Comparison of ENCODE assay signal across 8 mouse cellular contexts in the genomic region with DNA sequence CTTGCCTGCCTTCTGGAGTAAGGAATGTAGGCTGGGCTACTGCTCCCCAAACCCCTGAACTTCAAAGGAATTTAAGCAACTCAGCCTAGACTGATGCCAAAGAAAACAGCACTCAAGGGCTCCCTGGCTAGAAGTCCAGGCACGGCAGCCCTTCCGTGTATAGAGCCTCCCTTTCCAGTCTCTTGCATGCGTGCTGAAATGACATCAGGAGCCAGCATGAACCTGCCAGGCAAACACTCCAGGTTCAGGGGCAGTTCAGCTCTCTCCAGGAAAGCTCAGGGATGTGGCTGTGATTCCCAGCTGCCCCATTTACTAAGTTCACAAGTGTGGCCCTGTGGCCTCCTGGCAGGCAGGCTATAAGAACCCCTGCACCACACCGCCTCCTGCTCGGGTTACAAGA.
DNase-seq lines count a peak whose midpoint lies in the region; ATAC-seq and TF ChIP-seq lines count a peak whose summit lies in the region.
"Had no signal": no experiment of that assay in that cellular context is flagged by ENCODE, and none has a peak within 500 bp of the region (broad histone marks: within the 10 kb centered on the region; RNA-seq: fewer than 3 reads in every experiment).

No protein-coding gene starts in this region.

- no peak for TF ChIP-seq CTCF in liver, adult 2 months (IDR thresholded peaks at IDR 0.05; ENCODE audit: low read depth, low read length)

- H3K9me3 ChIP-seq in liver, embryonic 12.5 days (replicated peaks) = no peaks in the 10 kb centered on the region
- no peaks in the 10 kb centered on the region for H3K9me3 ChIP-seq in embryonic facial prominence, embryonic 14.5 days (ENCODE audit: control insufficient read depth, low read length)
- no peaks in the 10 kb centered on the region for H3K9me3 ChIP-seq in neural tube, embryonic 13.5 days

- no peaks in the 10 kb centered on the region for H3K36me3 ChIP-seq in liver, adult 2 months (ENCODE audit: control insufficient read depth, insufficient read depth, low read length)
- H3K36me3 ChIP-seq in liver, embryonic 12.5 days = no peaks in the 10 kb centered on the region
- no peaks in the 10 kb centered on the region for H3K36me3 ChIP-seq in embryonic facial prominence, embryonic 14.5 days (ENCODE audit: control insufficient read depth, insufficient read depth, low read length)
- no peaks in the 10 kb centered on the region for H3K36me3 ChIP-seq in neural tube, embryonic 13.5 days

- no peak overlapping the region for H3K4me3 ChIP-seq in liver, adult 2 months (ENCODE audit: insufficient read depth, low read depth, low read length)
- no peak overlapping the region for H3K4me3 ChIP-seq in liver, embryonic 12.5 days
- no peak overlapping the region for H3K4me3 ChIP-seq in embryonic facial prominence, embryonic 14.5 days (ENCODE audit: low read depth, low read length)
- H3K4me3 ChIP-seq in neural tube, embryonic 13.5 days = no peak overlapping the region

- ATAC-seq in liver, embryonic 12.5 days = no peak
- peak; percentile 87 for ATAC-seq in embryonic facial prominence, embryonic 14.5 days (ENCODE audit: low read depth)
- peak; percentile 44; the same call in 1 of the 2 replicates for ATAC-seq in neural tube, embryonic 13.5 days (ENCODE audit: low read depth)
- ATAC-seq: intestine, postnatal 0 days had no signal

- no peaks in the 10 kb centered on the region for H3K4me1 ChIP-seq in liver, adult 2 months (ENCODE audit: control insufficient read depth, insufficient read depth, low read length)
- H3K4me1 ChIP-seq in liver, embryonic 12.5 days = no peaks in the 10 kb centered on the region
- peaks cover 42% of the 10 kb centered on the region for H3K4me1 ChIP-seq in embryonic facial prominence, embryonic 14.5 days (ENCODE audit: control insufficient read depth, insufficient read depth, low read length)
- H3K4me1 ChIP-seq in neural tube, embryonic 13.5 days (replicated peaks) = peaks cover 64% of the 10 kb centered on the region

- 17% methylated on average over 5 of the region's 5 CpGs for WGBS in liver, adult 2 months
- WGBS in liver, embryonic 12.5 days (ENCODE audit: insufficient replicate concordance) = 66% methylated on average over 5 of the region's 5 CpGs
- WGBS in embryonic facial prominence, embryonic 14.5 days = 27% methylated on average over 5 of the region's 5 CpGs
- WGBS in neural tube, embryonic 13.5 days = 20% methylated on average over 5 of the region's 5 CpGs

- no peak overlapping the region for H3K27ac ChIP-seq in liver, adult 2 months (replicated peaks; ENCODE audit: insufficient read depth, low read depth, low read length)
- H3K27ac ChIP-seq in liver, embryonic 12.5 days = no peak overlapping the region
- H3K27ac ChIP-seq in embryonic facial prominence, embryonic 14.5 days (replicated peaks; ENCODE audit: low read depth, low read length) = peak overlapping the region; percentile 41; the same call in 1 of the 2 replicates
- peak overlapping the region; percentile 47; the same call in 1 of the 2 replicates for H3K27ac ChIP-seq in neural tube, embryonic 13.5 days (replicated peaks)

- H3K27me3 ChIP-seq in liver, adult 2 months (ENCODE audit: control insufficient read depth, insufficient read depth, low read length) = no peaks in the 10 kb centered on the region
- H3K27me3 ChIP-seq in liver, embryonic 12.5 days (replicated peaks) = no peaks in the 10 kb centered on the region
- H3K27me3 ChIP-seq in embryonic facial prominence, embryonic 14.5 days (replicated peaks; ENCODE audit: control insufficient read depth, insufficient read depth, low read length) = no peaks in the 10 kb centered on the region
- peaks cover 7% of the 10 kb centered on the region for H3K27me3 ChIP-seq in neural tube, embryonic 13.5 days

- TF ChIP-seq POLR2A in liver, adult 2 months (IDR thresholded peaks at IDR 0.05; ENCODE audit: extremely low read depth, insufficient read depth, low read length) = no peak

- H3K79me2 ChIP-seq in liver, adult 2 months (ENCODE audit: control insufficient read depth, insufficient read depth, low read length) = no peaks in the 10 kb centered on the region; the same call in 1 of the 2 replicates

- no peak overlapping the region for H3K9ac ChIP-seq in liver, adult 2 months (ENCODE audit: low read depth, low read length)
- H3K9ac ChIP-seq in liver, embryonic 12.5 days = no peak overlapping the region
- no peak overlapping the region for H3K9ac ChIP-seq in embryonic facial prominence, embryonic 14.5 days (ENCODE audit: low read depth, low read length)
- H3K9ac ChIP-seq in neural tube, embryonic 13.5 days = no peak overlapping the region

- H3K4me2 ChIP-seq in liver, embryonic 12.5 days = no peak overlapping the region
- H3K4me2 ChIP-seq in embryonic facial prominence, embryonic 14.5 days (ENCODE audit: low read depth, low read length) = 0 out of 2 replicates have a peak overlapping the region, but pooled peaks have one; percentile 2
- H3K4me2 ChIP-seq in neural tube, embryonic 13.5 days = no peak overlapping the region

- peak; percentile 67 for DNase-seq in liver, adult 2 months (ENCODE audit: extremely low read depth, low read depth, low spot score)
- peak; percentile 84 for DNase-seq in embryonic facial prominence, embryonic 14.5 days (ENCODE audit: low spot score)
- DNase-seq in kidney, postnatal 4 days = peak; percentile 25 to 47
- DNase-seq in ovary, postnatal 10 days (ENCODE audit: low spot score) = no peak
- DNase-seq in thymus, adult 18-20 months = no peak

Comparison
In these comparisons a context has a peak if more than half of its experiments do, and no peak if none do; other contexts are left out.
1. DNase-seq: peak in liver, adult 2 months (single experiment), embryonic facial prominence, embryonic 14.5 days (single experiment) and kidney, postnatal 4 days (2 of 2); none in ovary, postnatal 10 days (single experiment) and thymus, adult 18-20 months (0 of 2).
2. H3K27ac ChIP-seq: peak in embryonic facial prominence, embryonic 14.5 days (single experiment) and neural tube, embryonic 13.5 days (single experiment); none in liver, adult 2 months (single experiment) and liver, embryonic 12.5 days (single experiment).